Mouse (Mus musculus): Measurements from ENCODE around the gene Vmn1r69. TPM values are rescaled to one million over a fixed set of nuclear protein-coding genes. Genes with fewer than 3 reads are reported as not detected.

Gene Vmn1r69
- polyA plus RNA-seq (2017; shearing (Covaris generic)), result under 1 TPM in 1 of 2 experiments, not detected in 1; 0.66 TPM

GRCm38 (mm10) chr7:10613559-10613958, at the start of gene Vmn1r69:
TSS of gene Vmn1r69 (minus strand) at chr7:10613659.

DNA sequence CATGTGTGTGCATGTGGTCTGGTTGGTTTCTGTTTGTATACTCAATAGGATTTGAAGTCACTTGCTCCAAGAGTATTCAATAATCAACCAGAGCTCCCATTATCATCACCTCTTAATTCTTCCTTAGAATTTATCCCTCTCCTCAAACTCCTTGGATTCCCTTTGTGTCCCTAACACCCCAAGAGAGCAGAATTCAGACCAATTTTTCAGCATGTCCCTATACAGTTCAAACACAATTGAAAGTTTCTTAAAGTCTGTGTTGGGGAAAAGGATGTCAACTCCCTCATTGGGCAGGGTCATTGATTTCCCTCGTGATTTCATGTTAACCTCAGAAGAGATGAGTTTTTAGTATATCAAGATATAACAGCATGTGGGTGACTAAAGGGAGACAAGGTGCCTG, 17.8 kb upstream of the Vmn1r69 start, which contains the start of gene Vmn1r70:
Gene Vmn1r70, plus strand, starts transcription at position 301 of the 400 bp plus-strand sequence.

DNA sequence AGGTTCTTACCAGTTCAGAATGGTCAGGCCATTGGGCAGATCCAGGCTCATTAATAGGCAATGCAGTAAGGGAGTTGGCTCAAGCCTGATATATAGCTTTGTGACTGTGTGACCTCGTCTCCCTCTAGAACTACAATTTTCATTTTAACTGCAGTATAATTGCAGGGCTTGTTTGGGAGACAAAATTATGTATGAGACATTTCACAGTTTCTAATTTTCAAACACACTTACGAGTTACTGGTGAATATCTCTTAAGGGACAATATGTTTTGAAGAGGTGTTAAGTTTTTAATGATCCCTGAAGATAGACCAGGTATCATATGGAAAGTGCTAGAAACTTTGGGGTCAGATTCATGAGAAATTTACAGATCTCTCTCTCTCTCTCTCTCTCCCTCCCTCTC, 55.1 kb downstream of the Vmn1r69 start, which contains the start of gene Vmn1r68:
Gene Vmn1r68, minus strand, starts transcription at position 101 of the 400 bp plus-strand sequence.

Other genes starting within 250 kb of the Vmn1r69 start
- not detected for gene Vmn1r67, start 170.3 kb downstream of the Vmn1r69 start, polyA plus RNA-seq (2017; shearing (Covaris generic))
- gene Zik1, start 118.3 kb downstream of the Vmn1r69 start, polyA plus RNA-seq (2017; shearing (Covaris generic)), result 1 to 10 TPM; 3.0 to 3.6 TPM
- gene Vmn1r68, start 55.2 kb downstream of the Vmn1r69 start, polyA plus RNA-seq (2017; shearing (Covaris generic)), result under 1 TPM; 0.05 to 0.31 TPM
- under 1 TPM; 0.17 to 0.31 TPM for gene Vmn1r70, start 17.9 kb upstream of the Vmn1r69 start, polyA plus RNA-seq (2017; shearing (Covaris generic))
- gene Nlrp4b, start 74.1 kb upstream of the Vmn1r69 start, polyA plus RNA-seq (2017; shearing (Covaris generic)), result 1 to 10 TPM in 1 of 2 experiments, under 1 TPM in 1; 0.17 to 1.7 TPM
- under 1 TPM in 1 of 2 experiments, not detected in 1; 0.20 TPM for gene Vmn1r71, start 140.7 kb upstream of the Vmn1r69 start, polyA plus RNA-seq (2017; shearing (Covaris generic))

Data from inflammation-experienced regulatory T-cells (primary cell).